Mouse (Mus musculus) heart, postnatal 0 days (tissue): Measurements from ENCODE around the gene Gm14226.

Source experiments
- CTCF ChIP-seq: IDR thresholded peaks from 2 replicates; pipeline ENCODE4 v1.5.1; 2016; ENCODE audit warnings: antibody characterized with exemption, control low read depth, low read depth
- EP300 ChIP-seq: IDR thresholded peaks from 2 replicates; pipeline ENCODE4 v1.6.1; 2016; ENCODE audit warnings: antibody characterized with exemption, low read depth

DNA sequence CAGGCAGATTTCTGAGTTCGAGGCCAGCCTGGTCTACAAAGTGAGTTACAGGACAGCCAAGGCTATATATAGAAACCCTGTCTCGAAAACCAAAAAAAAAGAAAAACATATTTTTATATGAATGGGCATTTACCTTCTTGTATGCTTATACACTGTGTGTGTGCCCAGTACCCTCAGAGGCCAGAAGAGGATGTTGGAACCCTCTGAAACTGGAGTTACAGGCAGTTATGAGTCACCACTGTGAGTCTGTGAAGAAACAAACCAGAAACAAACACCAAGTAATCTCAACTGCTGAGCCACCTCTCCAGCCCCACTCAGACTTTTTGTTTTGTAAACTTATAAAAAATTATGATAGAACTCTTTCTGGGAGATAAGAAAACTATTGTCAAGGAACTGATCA lies 28.7 kb downstream of the Gm14226 start:
- TF ChIP-seq CTCF: no peak
- no peak for TF ChIP-seq EP300
